Mouse (Mus musculus): Measurements from ENCODE around the gene Col4a4. TPM values are rescaled to one million over a fixed set of nuclear protein-coding genes. Genes with fewer than 3 reads are reported as not detected.

Gene Col4a4
- polyA plus RNA-seq, 1 experiment from 2014 or later = 0.31 TPM

DNA sequence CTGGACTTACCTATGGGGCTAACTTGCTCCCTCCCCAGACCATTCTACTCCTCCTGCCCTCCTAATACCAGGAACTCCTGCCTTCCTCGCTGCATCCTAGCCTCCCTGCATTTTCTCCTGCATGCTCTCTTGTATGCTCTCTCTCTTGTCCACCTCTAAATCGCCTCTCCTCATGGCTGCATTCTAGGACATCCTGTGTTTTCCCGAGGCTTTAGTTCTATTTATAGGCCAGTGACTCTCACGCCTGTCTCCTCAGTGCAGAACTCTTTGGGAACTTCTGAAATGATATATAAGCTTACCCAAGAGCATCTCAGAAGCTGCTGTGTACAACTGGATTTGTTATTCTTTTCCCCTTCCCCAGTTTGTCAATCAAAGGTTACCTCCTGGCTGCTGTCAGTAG is 174.6 kb downstream of the Col4a4 start:
- peaks cover 14% of the 10 kb centered on the region for H3K4me1 ChIP-seq (ENCODE audit: control insufficient read depth, insufficient read depth, low read length)
- H3K9ac ChIP-seq (ENCODE audit: low read depth, low read length) = no peak overlapping the region
- no peak overlapping the region for H3K4me3 ChIP-seq (ENCODE audit: low read depth, low read length)
- WGBS (ENCODE audit: insufficient replicate concordance) = 28% methylated on average over 4 of the region's 4 CpGs
- no peaks in the 10 kb centered on the region for H3K36me3 ChIP-seq (ENCODE audit: control insufficient read depth, insufficient read depth, low read length)
- no peaks in the 10 kb centered on the region for H3K27me3 ChIP-seq (ENCODE audit: control insufficient read depth, insufficient read depth, low read length)
- H3K9me3 ChIP-seq (replicated peaks; ENCODE audit: control insufficient read depth, low read length) = no peaks in the 10 kb centered on the region
- no peak overlapping the region for H3K4me2 ChIP-seq
- H3K27ac ChIP-seq (ENCODE audit: low read depth, low read length) = peak overlapping the region; percentile 1; the same call in 1 of the 2 replicates
- no peak for ATAC-seq (replicated peaks; ENCODE audit: insufficient number of reproducible peaks, low FRiP score, low TSS enrichment)

DNA sequence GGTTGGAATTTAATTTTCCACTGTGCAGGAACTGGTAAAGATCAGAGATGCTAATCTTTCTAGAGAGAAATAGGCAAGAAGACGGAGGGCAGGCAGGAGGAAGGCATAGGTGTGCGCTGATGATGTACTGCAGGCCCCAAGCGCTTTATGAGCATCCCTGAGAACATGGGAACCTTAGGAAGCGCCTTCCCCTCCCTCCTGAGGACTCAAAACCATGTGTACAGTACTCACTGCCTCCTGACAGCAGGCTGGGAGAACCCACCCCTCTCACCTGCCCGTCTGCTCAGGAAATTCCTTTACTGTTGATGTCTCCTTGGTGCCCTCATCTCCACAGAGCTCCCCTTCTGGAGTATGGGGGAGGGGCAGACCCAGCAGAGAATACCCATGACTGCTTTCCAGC is 175.1 kb downstream of the Col4a4 start:
- Histone ChIP-seq H3K27ac (ENCODE audit: low read depth, low read length) (peak overlapping the region; percentile 1; the same call in 1 of the 2 replicates), H3K36me3 (ENCODE audit: control insufficient read depth, insufficient read depth, low read length) (no peaks in the 10 kb centered on the region), H3K4me2 (no peak overlapping the region), H3K9ac (ENCODE audit: low read depth, low read length) (no peak overlapping the region), H3K9me3 (replicated peaks; ENCODE audit: control insufficient read depth, low read length) (no peaks in the 10 kb centered on the region), H3K4me3 (ENCODE audit: low read depth, low read length) (no peak overlapping the region), H3K4me1 (ENCODE audit: control insufficient read depth, insufficient read depth, low read length) (peaks cover 14% of the 10 kb centered on the region), H3K27me3 (ENCODE audit: control insufficient read depth, insufficient read depth, low read length) (no peaks in the 10 kb centered on the region)
- no peak for ATAC-seq (replicated peaks; ENCODE audit: insufficient number of reproducible peaks, low FRiP score, low TSS enrichment)
- WGBS (ENCODE audit: insufficient replicate concordance) = 64% methylated on average over 5 of the region's 5 CpGs

DNA sequence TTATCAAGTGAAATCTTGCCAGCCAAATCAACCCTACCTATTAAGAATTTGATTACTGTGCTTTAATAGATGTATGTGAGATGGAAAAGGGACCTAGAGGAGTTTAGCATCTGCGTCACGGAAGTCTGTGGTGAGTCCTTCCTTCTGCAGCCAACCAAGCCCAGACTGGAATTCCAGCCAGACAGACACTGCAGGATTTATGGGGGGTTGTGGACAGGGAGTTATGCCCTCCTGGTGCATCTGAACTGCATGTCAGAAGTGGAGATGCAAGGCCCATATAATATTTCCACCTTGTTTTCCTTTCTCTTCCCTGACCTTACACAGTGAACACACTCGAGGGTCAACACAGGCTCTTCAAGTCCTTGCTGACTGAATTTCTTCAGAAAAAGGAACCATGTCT is 176.1 kb downstream of the Col4a4 start:
- 72% methylated on average over 3 of the region's 3 CpGs for WGBS (ENCODE audit: insufficient replicate concordance)
- peaks cover 14% of the 10 kb centered on the region for H3K4me1 ChIP-seq (ENCODE audit: control insufficient read depth, insufficient read depth, low read length)
- no peak overlapping the region for H3K27ac ChIP-seq (ENCODE audit: low read depth, low read length)
- H3K4me3 ChIP-seq (ENCODE audit: low read depth, low read length) = no peak overlapping the region
- H3K4me2 ChIP-seq = no peak overlapping the region
- no peak overlapping the region for H3K9ac ChIP-seq (ENCODE audit: low read depth, low read length)
- no peaks in the 10 kb centered on the region for H3K36me3 ChIP-seq (ENCODE audit: control insufficient read depth, insufficient read depth, low read length)
- ATAC-seq (replicated peaks; ENCODE audit: insufficient number of reproducible peaks, low FRiP score, low TSS enrichment) = no peak
- H3K27me3 ChIP-seq (ENCODE audit: control insufficient read depth, insufficient read depth, low read length) = no peaks in the 10 kb centered on the region
- H3K9me3 ChIP-seq (replicated peaks; ENCODE audit: control insufficient read depth, low read length) = no peaks in the 10 kb centered on the region

DNA sequence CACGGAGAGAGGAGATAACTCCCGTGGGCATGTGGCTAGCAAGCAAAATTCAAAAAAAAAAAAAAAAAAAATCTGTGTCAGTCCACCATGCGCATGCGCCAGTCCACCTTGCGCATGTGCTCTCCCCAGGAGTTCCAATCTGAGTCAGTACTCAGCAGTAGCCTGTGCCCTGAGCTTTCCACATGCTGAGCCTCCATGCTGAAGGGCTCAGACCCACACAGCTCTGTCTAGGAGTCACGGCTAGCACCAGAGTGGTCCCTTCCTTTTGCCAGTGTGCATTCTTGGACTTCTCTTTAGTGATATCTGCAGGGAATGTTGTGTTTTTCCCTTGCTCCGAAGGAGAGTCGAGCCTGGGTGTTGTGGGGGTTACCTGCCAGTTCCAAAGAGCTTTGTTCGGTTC is 177.4 kb downstream of the Col4a4 start:
- no peak overlapping the region for H3K27ac ChIP-seq (ENCODE audit: low read depth, low read length)
- 90% methylated on average over 9 of the region's 9 CpGs for WGBS (ENCODE audit: insufficient replicate concordance)
- no peaks in the 10 kb centered on the region for H3K9me3 ChIP-seq (replicated peaks; ENCODE audit: control insufficient read depth, low read length)
- no peaks in the 10 kb centered on the region for H3K27me3 ChIP-seq (ENCODE audit: control insufficient read depth, insufficient read depth, low read length)
- H3K36me3 ChIP-seq (ENCODE audit: control insufficient read depth, insufficient read depth, low read length) = no peaks in the 10 kb centered on the region
- peaks cover 14% of the 10 kb centered on the region for H3K4me1 ChIP-seq (ENCODE audit: control insufficient read depth, insufficient read depth, low read length)
- H3K4me2 ChIP-seq = no peak overlapping the region
- no peak overlapping the region for H3K9ac ChIP-seq (ENCODE audit: low read depth, low read length)
- ATAC-seq (replicated peaks; ENCODE audit: insufficient number of reproducible peaks, low FRiP score, low TSS enrichment) = no peak
- H3K4me3 ChIP-seq (ENCODE audit: low read depth, low read length) = no peak overlapping the region

DNA sequence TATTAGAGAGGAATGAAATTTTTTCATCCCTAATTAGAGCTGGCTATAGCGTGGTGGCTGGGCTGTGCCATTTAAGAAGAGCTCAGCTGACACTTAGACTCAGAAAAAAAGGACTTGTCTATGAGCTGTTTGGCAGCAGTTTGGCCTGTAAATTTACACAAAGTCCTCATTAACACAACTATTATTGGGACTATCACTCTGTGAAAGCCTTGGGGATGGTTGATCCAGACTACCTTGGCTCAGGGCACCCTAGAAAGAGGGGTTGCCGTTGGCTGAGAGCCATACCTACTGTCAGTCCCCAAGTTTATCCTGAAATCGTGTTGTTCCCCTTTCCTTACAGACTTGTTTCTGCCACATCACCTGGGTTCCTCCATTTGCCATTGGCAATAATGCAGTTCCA is 178.9 kb downstream of the Col4a4 start:
- H3K9ac ChIP-seq (ENCODE audit: low read depth, low read length) = no peak overlapping the region
- H3K27me3 ChIP-seq (ENCODE audit: control insufficient read depth, insufficient read depth, low read length) = no peaks in the 10 kb centered on the region
- H3K4me1 ChIP-seq (ENCODE audit: control insufficient read depth, insufficient read depth, low read length) = peaks cover 14% of the 10 kb centered on the region
- ATAC-seq (replicated peaks; ENCODE audit: insufficient number of reproducible peaks, low FRiP score, low TSS enrichment) = no peak
- no peaks in the 10 kb centered on the region for H3K9me3 ChIP-seq (replicated peaks; ENCODE audit: control insufficient read depth, low read length)
- H3K4me2 ChIP-seq = no peak overlapping the region
- no peak overlapping the region for H3K27ac ChIP-seq (ENCODE audit: low read depth, low read length)
- WGBS (ENCODE audit: insufficient replicate concordance) = 86% methylated on average over 3 of the region's 3 CpGs
- H3K36me3 ChIP-seq (ENCODE audit: control insufficient read depth, insufficient read depth, low read length) = no peaks in the 10 kb centered on the region
- H3K4me3 ChIP-seq (ENCODE audit: low read depth, low read length) = no peak overlapping the region

Other genes starting within 250 kb of the Col4a4 start
- 0.32 and 0.54 TPM in 2 replicates for gene Col4a3, start 72 bp upstream of the Col4a4 start, polyA plus RNA-seq (2014; fragmentation: Nextera tagmentation; extraction: Ambion mirVana)
- 220 and 228 TPM in 2 replicates for gene Mff, start 138.0 kb upstream of the Col4a4 start, polyA plus RNA-seq (2014; fragmentation: Nextera tagmentation; extraction: Ambion mirVana)
- 0.29 TPM in 1 of 2 replicates, not detected in the other for gene Tm4sf20, start 181.6 kb upstream of the Col4a4 start, polyA plus RNA-seq (2014; fragmentation: Nextera tagmentation; extraction: Ambion mirVana)
- gene Gm47791, start 184.4 kb upstream of the Col4a4 start, polyA plus RNA-seq (2014; fragmentation: Nextera tagmentation; extraction: Ambion mirVana) = not detected in 2 replicates